Mouse (Mus musculus) heart, postnatal 0 days (tissue): ENCODE measurements around the gene Hibadh.

Experiments
- CTCF ChIP-seq: IDR thresholded peaks from 2 replicates; pipeline ENCODE4 v1.5.1; 2016; ENCODE audit warnings: antibody characterized with exemption, control low read depth, low read depth
- EP300 ChIP-seq: IDR thresholded peaks from 2 replicates; pipeline ENCODE4 v1.6.1; 2016; ENCODE audit warnings: antibody characterized with exemption, low read depth

- TF ChIP-seq CTCF (no peak), EP300 (no peak)
Measured at GRCm38 (mm10) chr6:52544376-52544775, 95.8 kb downstream of the Hibadh start.
